Mouse (Mus musculus): Measurements from ENCODE around the gene Dad1. TPM values are rescaled to one million over a fixed set of nuclear protein-coding genes. Genes with fewer than 3 reads are reported as not detected.
A peak's percentile ranks its signal among the peaks of the same experiment; 100 is the strongest.

The Dad1 gene
- polyA plus RNA-seq, 1 experiment from 2014 or later: 382 TPM

DNA sequence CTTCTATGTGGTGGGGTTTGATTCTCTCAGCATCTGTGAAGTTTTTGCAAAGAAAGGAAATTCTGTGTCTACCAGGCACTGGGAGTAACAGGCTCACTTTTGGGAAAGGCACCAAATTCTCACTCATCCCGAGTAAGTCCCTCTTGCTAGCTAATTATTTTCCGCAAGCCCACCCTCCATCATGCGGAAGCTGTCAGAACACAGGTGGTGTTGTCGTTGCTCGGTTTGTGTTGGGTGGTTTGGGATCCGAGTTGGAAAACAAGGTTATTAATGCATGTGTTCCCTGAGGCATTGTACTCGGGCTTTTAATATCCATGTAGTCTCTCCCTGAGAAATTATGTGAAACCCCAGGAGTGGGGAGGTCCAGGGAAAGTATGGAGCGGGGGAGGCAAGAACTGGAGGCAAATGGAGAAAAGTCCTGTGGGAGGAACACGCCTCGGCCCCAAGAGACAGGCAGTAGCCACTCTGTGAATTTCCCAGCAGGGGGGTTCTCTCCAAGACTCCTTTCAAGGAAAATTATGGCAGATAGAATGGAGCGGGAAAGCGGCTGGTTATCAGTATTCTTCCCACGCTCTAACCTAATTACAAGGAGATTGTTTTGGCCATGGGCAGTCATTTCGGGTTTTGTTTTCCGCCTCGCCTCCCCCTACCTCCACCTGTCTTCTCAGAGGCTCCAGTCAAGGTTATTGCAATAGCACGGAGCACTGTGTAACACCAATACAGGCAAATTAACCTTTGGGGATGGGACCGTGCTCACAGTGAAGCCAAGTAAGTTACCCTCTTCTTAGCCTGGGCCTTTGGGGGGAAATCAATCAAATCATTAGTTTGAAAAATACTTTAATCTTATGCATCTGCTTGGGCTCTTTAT, 62.1 kb downstream of the Dad1 start:
- WGBS: 63% methylated on average over 18 of the region's 18 CpGs
- H3K4me2 ChIP-seq: no peak overlapping the region
- DNase-seq: no peak

DNA sequence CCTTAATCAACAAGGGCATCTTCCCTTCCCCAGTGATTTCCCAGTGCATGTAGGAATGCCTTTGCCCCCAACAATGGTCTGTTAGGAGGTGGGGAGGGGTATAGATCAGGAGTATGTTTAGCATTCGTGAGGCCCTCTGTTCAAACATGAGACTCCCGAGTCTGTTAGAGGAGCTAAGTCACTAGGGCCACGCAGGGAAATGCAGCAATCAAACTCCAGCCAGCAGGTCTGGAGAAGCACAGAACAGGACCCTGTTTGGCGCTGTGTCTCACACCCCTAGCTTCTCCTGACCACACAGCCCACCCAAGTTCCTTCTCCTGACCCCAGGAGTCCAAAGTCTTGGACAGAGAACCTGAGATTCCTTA, 62.9 kb downstream of the Dad1 start:
- 41% methylated on average over 4 of the region's 4 CpGs for WGBS
- H3K4me3 ChIP-seq (ENCODE audit: low read depth, low read length): no peak overlapping the region
- no peak overlapping the region for H3K4me2 ChIP-seq
- H3K4me1 ChIP-seq (ENCODE audit: insufficient read depth): peaks cover 13% of the 10 kb centered on the region; the same call in 1 of the 2 replicates
- H3K9me3 ChIP-seq (ENCODE audit: low read depth, low read length): no peaks in the 10 kb centered on the region
- no peaks in the 10 kb centered on the region for H3K36me3 ChIP-seq (ENCODE audit: insufficient read depth)
- no peaks in the 10 kb centered on the region for H3K27me3 ChIP-seq (ENCODE audit: insufficient read depth, low read length)
- DNase-seq (no peak), ATAC-seq (ENCODE audit: insufficient read depth) (no peak)
- H3K9ac ChIP-seq: no peak overlapping the region
- H3K27ac ChIP-seq (ENCODE audit: low read depth): peak overlapping the region; percentile 48; the same call in 1 of the 2 replicates
- no peak for TF ChIP-seq CTCF (IDR thresholded peaks at IDR 0.05; ENCODE audit: low read depth)

More for the DNA sequence above, 62.1 kb downstream of the Dad1 start:
- TF ChIP-seq CTCF (IDR thresholded peaks at IDR 0.05; ENCODE audit: low read depth): no peak
- Histone ChIP-seq H3K36me3 (ENCODE audit: insufficient read depth) (no peaks in the 10 kb centered on the region), H3K27ac (ENCODE audit: low read depth) (0 out of 2 replicates have a peak overlapping the region, but pooled peaks have one; percentile 55), H3K4me3 (ENCODE audit: low read depth, low read length) (no peak overlapping the region), H3K27me3 (ENCODE audit: insufficient read depth, low read length) (no peaks in the 10 kb centered on the region), H3K9me3 (ENCODE audit: low read depth, low read length) (no peaks in the 10 kb centered on the region), H3K9ac (no peak overlapping the region), H3K4me1 (ENCODE audit: insufficient read depth) (peaks cover 13% of the 10 kb centered on the region; the same call in 1 of the 2 replicates)
- no peak; the same call in 1 of the 2 replicates for ATAC-seq (ENCODE audit: insufficient read depth)

DNA sequence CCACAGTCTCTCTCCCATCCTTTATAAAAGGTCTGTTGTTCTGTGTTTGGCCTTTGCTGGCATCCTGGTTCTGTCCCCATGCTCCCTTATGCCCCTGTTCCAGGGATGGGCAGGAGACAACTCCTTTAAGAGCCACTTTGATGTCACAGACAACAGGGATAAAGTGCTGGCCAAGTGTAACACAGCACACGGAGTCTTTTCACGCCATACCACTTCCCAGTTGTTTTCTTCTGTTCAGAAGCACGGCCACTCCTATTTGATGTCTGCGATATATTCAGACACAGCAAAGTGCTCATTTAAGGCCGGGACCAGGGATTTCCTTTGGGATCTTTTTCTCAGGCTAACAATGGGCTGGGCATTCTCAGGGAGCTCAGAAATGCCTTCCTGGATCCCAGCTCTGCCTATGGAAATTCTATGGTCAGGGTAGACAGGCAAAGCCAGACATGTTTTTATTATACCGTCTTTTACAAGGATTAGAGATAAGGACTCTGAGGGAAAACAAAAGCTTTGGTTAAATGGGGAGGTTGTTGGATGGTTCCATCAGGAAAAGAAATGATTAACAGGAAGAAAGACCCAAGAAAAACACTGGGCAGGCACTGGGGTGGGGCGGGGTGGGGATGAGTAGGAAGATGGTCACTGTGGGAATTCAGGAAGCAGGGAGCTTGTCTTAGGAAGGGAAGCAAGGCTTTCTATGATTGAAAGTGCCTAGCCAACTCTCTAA, 63.4 kb downstream of the Dad1 start:
- no peaks in the 10 kb centered on the region for H3K9me3 ChIP-seq (ENCODE audit: low read depth, low read length)
- no peak for TF ChIP-seq CTCF (IDR thresholded peaks at IDR 0.05; ENCODE audit: low read depth)
- no peak for DNase-seq
- H3K36me3 ChIP-seq (ENCODE audit: insufficient read depth): no peaks in the 10 kb centered on the region
- no peaks in the 10 kb centered on the region for H3K27me3 ChIP-seq (ENCODE audit: insufficient read depth, low read length)
- peak overlapping the region; percentile 48; the same call in 1 of the 2 replicates for H3K27ac ChIP-seq (ENCODE audit: low read depth)
- no peak overlapping the region for H3K4me3 ChIP-seq (ENCODE audit: low read depth, low read length)
- H3K4me2 ChIP-seq: no peak overlapping the region
- no peak for ATAC-seq (ENCODE audit: insufficient read depth)
- peaks cover 11% of the 10 kb centered on the region; the same call in 1 of the 2 replicates for H3K4me1 ChIP-seq (ENCODE audit: insufficient read depth)
- H3K9ac ChIP-seq: no peak overlapping the region
- 54% methylated on average over 7 of the region's 7 CpGs for WGBS

- no peaks in the 10 kb centered on the region for H3K36me3 ChIP-seq (ENCODE audit: insufficient read depth)
- H3K9me3 ChIP-seq (ENCODE audit: low read depth, low read length): no peaks in the 10 kb centered on the region
- H3K9ac ChIP-seq: no peak overlapping the region
- H3K4me1 ChIP-seq (ENCODE audit: insufficient read depth): peaks cover 10% of the 10 kb centered on the region
- H3K27me3 ChIP-seq (ENCODE audit: insufficient read depth, low read length): no peaks in the 10 kb centered on the region
- H3K27ac ChIP-seq (ENCODE audit: low read depth): no peak overlapping the region
- no peak overlapping the region for H3K4me3 ChIP-seq (ENCODE audit: low read depth, low read length)
- ATAC-seq (ENCODE audit: insufficient read depth): no peak
- DNase-seq: no peak
- H3K4me2 ChIP-seq: no peak overlapping the region
- TF ChIP-seq CTCF (IDR thresholded peaks at IDR 0.05; ENCODE audit: low read depth): no peak
- 51% methylated on average over 3 of the region's 3 CpGs for WGBS
Measured at GRCm38 (mm10) chr14:54189255-54189654, 64.6 kb downstream of the Dad1 start.

GRCm38 (mm10) chr14:54187211-54187610, 66.7 kb downstream of the Dad1 start:
- H3K9ac ChIP-seq: no peak overlapping the region
- H3K4me1 ChIP-seq (ENCODE audit: insufficient read depth): peaks cover 6% of the 10 kb centered on the region; the same call in 1 of the 2 replicates
- no peak for ATAC-seq (ENCODE audit: insufficient read depth)
- H3K27me3 ChIP-seq (ENCODE audit: insufficient read depth, low read length): no peaks in the 10 kb centered on the region
- DNase-seq: no peak
- no peak overlapping the region for H3K4me3 ChIP-seq (ENCODE audit: low read depth, low read length)
- TF ChIP-seq CTCF (IDR thresholded peaks at IDR 0.05; ENCODE audit: low read depth): no peak
- no peaks in the 10 kb centered on the region for H3K36me3 ChIP-seq (ENCODE audit: insufficient read depth)
- WGBS: 67% methylated on average over 6 of the region's 6 CpGs
- H3K27ac ChIP-seq (ENCODE audit: low read depth): no peak overlapping the region
- no peak overlapping the region for H3K4me2 ChIP-seq
- H3K9me3 ChIP-seq (ENCODE audit: low read depth, low read length): no peaks in the 10 kb centered on the region

Other genes starting within 250 kb of the Dad1 start
- 42.1 and 49.1 TPM in 2 replicates for gene Abhd4, start 84 bp upstream of the Dad1 start, polyA plus RNA-seq (2014; fragmentation: Nextera tagmentation; extraction: Ambion mirVana)
- not detected in 2 replicates for gene Olfr49, start 30.8 kb upstream of the Dad1 start, polyA plus RNA-seq (2014; fragmentation: Nextera tagmentation; extraction: Ambion mirVana)
- 51.2 and 53.5 TPM in 2 replicates for gene Oxa1l, start 106.7 kb upstream of the Dad1 start, polyA plus RNA-seq (2014; fragmentation: Nextera tagmentation; extraction: Ambion mirVana)
- gene Slc7a7, start 163.7 kb upstream of the Dad1 start, polyA plus RNA-seq (2014; fragmentation: Nextera tagmentation; extraction: Ambion mirVana): 7.4 and 7.6 TPM in 2 replicates
- 274 and 280 TPM in 2 replicates for gene Mrpl52, start 172.8 kb upstream of the Dad1 start, polyA plus RNA-seq (2014; fragmentation: Nextera tagmentation; extraction: Ambion mirVana)
- gene Mmp14, start 177.5 kb upstream of the Dad1 start, polyA plus RNA-seq (2014; fragmentation: Nextera tagmentation; extraction: Ambion mirVana): 182 and 187 TPM in 2 replicates
- gene Lrp10, start 210.0 kb upstream of the Dad1 start, polyA plus RNA-seq (2014; fragmentation: Nextera tagmentation; extraction: Ambion mirVana): 46.1 and 46.2 TPM in 2 replicates
- 8.1 and 8.3 TPM in 2 replicates for gene Rem2, start 222.0 kb upstream of the Dad1 start, polyA plus RNA-seq (2014; fragmentation: Nextera tagmentation; extraction: Ambion mirVana)